Mouse (Mus musculus) G1E (cell line): ENCODE measurements around the gene Aars2. TPM values are rescaled to one million over a fixed set of nuclear protein-coding genes. Genes with fewer than 3 reads are reported as not detected.
A peak's percentile ranks its signal among the peaks of the same experiment; 100 is the strongest.

Experiments
- ATAC-seq: 2 replicates; pipeline ENCODE4 v1.8.0; 2016; ENCODE audit warnings: mild to moderate bottlenecking; ENCODE audit not compliant: insufficient number of reproducible peaks, poor library complexity, low FRiP score, severe bottlenecking; ENCODE audit errors: extremely low read depth
- DNase-seq: peaks from one replicate; pipeline ENCODE4 v3.0.0; 2012; ENCODE audit warnings: low spot score
- H3K27me3 ChIP-seq: 2 replicates; pipeline ENCODE4 v1.6.1; 2012; ENCODE audit warnings: mild to moderate bottlenecking, low read length, inconsistent platforms; ENCODE audit not compliant: insufficient read depth
- H3K36me3 ChIP-seq: replicated peaks from 2 replicates; pipeline ENCODE3; 2012; ENCODE audit warnings: mild to moderate bottlenecking, inconsistent platforms
- H3K4me1 ChIP-seq: 2 replicates; pipeline ENCODE4 v1.6.1; 2012; ENCODE audit warnings: low read depth, low read length, inconsistent platforms, mixed read lengths; ENCODE audit not compliant: insufficient read depth
- H3K4me3 ChIP-seq: 2 replicates; pipeline ENCODE4 v1.5.1; 2012; ENCODE audit warnings: low read depth, mild to moderate bottlenecking, inconsistent platforms, low read length, moderate library complexity, mixed read lengths
- H3K9me3 ChIP-seq: replicated peaks from 2 replicates; pipeline ENCODE4 v1.6.1; 2012; ENCODE audit warnings: inconsistent platforms
- CTCF ChIP-seq: IDR thresholded peaks from 2 replicates; pipeline ENCODE4 v1.5.1; 2012; ENCODE audit warnings: low read depth, low read length, inconsistent platforms, mixed read lengths
- GATA1 ChIP-seq: IDR thresholded peaks from 2 replicates; pipeline ENCODE4 v1.6.1; 2012; ENCODE audit warnings: borderline replicate concordance, low read length, inconsistent platforms, mixed read lengths
- GATA2 ChIP-seq: IDR thresholded peaks from 2 replicates; pipeline ENCODE4 v1.6.1; 2012; ENCODE audit warnings: low read depth, low read length, inconsistent platforms, borderline replicate concordance
- POLR2AphosphoS5 ChIP-seq: IDR thresholded peaks from 2 replicates; pipeline ENCODE4 v1.6.1; 2012; ENCODE audit warnings: low read depth, low read length, inconsistent platforms; ENCODE audit not compliant: insufficient replicate concordance
- TAL1 ChIP-seq: conservative IDR thresholded peaks from 2 replicates; pipeline ENCODE4 v1.6.1; 2012; ENCODE audit warnings: low read depth, low read length, inconsistent platforms, mixed read lengths
- polyA plus RNA-seq: library from polyadenylated mRNA; stranded (reverse); fragments of >175 nt; gene quantifications from 2 replicates; pipeline ENCODE4 v1.2.3, GENCODE M21; 2012
- total RNA-seq, 2 experiments: library from RNA; stranded (forward) in 1 of 2; stranded (reverse) in 1 of 2; fragments of 200-1000 nt in 1 of 2; fragments of >200 nt in 1 of 2; fragmentation: Nextera tagmentation in 1 of 2; gene quantifications; 2 replicates each; pipeline ENCODE4 v1.2.3; 2014 to 2017

Gene Aars2
- total and polyA plus RNA-seq, 3 experiments, result 6.8 to 34.7 (median 8.7) TPM

DNA sequence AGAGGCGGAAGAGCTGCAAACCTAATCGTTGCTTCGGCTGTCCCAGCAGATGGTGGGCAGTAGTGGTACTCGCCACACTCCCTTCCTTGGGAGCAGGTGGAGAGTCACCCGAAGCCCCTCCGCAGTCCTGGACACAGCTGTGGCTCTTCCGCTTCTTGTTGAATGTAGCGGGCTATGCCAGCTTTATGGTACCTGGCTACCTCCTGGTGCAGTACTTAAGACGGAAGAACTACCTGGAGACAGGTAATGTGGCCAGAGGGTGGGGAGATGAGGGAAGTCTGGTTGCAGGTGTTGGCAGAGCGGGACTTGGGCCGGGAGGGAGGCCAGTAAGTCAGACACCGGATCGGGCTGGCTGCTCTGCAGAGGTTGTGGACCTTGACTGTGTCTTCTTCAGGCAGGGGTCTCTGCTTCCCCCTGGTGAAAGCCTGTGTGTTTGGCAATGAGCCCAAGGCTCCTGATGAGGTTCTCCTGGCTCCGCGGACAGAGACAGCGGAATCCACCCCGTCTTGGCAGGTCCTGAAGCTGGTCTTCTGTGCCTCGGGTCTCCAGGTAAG lies 58.0 kb downstream of the Aars2 start:
- Histone ChIP-seq H3K4me1 (peaks cover 63% of the 10 kb centered on the region), H3K36me3 (peaks cover 80% of the 10 kb centered on the region)
- TF ChIP-seq POLR2AphosphoS5 (peak; percentile 73; the same call in 1 of the 2 replicates), GATA2 (no peak)

DNA sequence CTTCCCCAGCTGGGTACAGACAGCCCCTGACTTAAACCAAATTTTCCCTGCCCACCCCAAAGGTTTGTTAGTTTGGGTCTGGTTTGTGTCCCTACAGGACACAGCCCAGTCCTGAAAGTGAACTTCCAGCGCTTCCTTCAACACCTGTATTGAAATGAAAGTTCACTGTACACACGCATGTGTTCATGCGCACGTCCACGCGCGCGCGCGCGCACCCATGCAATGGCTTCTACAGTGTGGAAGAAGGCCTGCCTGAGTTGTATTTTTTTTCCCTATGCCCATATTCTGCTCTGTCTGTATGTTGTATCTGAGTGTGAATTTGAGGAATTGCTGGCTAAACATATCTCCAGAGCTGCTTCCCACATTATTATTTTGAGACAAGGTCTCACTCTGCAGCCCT lies 58.5 kb downstream of the Aars2 start:
- H3K4me1 ChIP-seq, result peaks cover 68% of the 10 kb centered on the region
- no peak for DNase-seq
- H3K36me3 ChIP-seq, result peaks cover 80% of the 10 kb centered on the region
- peak overlapping the region; percentile 98 for H3K4me3 ChIP-seq
- TF ChIP-seq GATA2 (no peak), TAL1 (no peak), CTCF (no peak), GATA1 (no peak), POLR2AphosphoS5 (no peak)
- ATAC-seq, result no peak
- H3K27me3 ChIP-seq, result no peaks in the 10 kb centered on the region
- H3K9me3 ChIP-seq, result no peaks in the 10 kb centered on the region

More for the DNA sequence above, 58.0 kb downstream of the Aars2 start:
- peak overlapping the region; percentile 98 for H3K4me3 ChIP-seq
- no peaks in the 10 kb centered on the region for H3K27me3 ChIP-seq
- DNase-seq (no peak), ATAC-seq (no peak)
- no peaks in the 10 kb centered on the region for H3K9me3 ChIP-seq

DNA sequence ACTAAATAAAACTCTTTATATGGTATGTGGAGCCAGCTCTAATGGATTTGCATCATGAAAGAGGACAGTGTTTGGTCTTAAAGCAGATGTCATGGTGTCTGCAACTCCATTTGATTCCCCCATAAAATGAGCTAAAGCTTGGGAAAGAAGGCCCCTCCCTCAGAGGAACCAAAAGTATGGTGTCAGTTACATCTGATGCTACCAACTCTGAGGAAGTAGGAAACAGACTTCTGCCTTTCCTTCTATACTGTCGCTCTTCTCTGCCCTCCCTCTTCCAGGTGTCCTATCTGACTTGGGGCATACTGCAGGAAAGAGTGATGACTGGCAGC lies 59.4 kb downstream of the Aars2 start:
- Histone ChIP-seq H3K4me1 (peaks cover 76% of the 10 kb centered on the region), H3K4me3 (peak overlapping the region; percentile 47; the same call in 1 of the 2 replicates)

DNA sequence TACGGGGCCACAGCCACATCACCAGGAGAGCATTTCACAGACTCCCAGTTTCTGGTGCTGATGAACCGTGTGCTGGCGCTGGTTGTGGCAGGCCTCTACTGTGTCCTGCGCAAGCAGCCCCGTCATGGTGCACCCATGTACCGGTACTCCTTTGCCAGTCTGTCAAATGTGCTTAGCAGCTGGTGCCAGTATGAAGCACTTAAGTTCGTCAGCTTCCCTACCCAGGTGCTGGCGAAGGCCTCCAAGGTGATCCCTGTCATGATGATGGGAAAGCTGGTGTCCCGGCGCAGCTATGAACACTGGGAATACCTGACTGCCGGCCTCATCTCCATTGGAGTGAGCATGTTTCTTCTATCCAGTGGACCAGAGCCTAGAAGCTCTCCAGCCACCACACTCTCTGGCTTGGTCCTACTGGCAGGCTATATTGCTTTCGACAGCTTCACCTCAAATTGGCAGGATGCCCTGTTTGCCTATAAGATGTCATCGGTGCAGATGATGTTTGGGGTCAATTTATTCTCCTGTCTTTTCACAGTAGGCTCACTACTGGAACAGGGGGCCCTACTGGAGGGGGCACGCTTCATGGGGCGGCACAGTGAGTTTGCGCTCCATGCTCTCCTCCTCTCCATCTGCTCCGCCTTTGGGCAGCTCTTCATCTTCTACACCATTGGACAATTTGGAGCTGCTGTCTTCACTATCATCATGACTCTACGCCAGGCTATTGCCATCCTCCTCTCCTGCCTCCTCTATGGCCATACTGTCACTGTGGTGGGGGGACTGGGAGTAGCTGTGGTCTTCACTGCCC lies 59.9 kb downstream of the Aars2 start:
- Histone ChIP-seq H3K4me1 (peaks cover 82% of the 10 kb centered on the region), H3K9me3 (no peaks in the 10 kb centered on the region), H3K27me3 (no peaks in the 10 kb centered on the region), H3K4me3 (peak overlapping the region; percentile 47; the same call in 1 of the 2 replicates), H3K36me3 (peaks cover 85% of the 10 kb centered on the region)
- DNase-seq, result no peak
- no peak for TF ChIP-seq GATA2
- TF ChIP-seq CTCF, result no peak
- TF ChIP-seq POLR2AphosphoS5, result peak; percentile 67
- TF ChIP-seq TAL1, result no peak
- ATAC-seq, result 0 out of 2 replicates have a peak, but pooled peaks have one; percentile 10

More for the DNA sequence above, 59.4 kb downstream of the Aars2 start:
- Histone ChIP-seq H3K27me3 (no peaks in the 10 kb centered on the region), H3K36me3 (peaks cover 80% of the 10 kb centered on the region), H3K9me3 (no peaks in the 10 kb centered on the region)
- no peak for ATAC-seq
- DNase-seq, result no peak
- TF ChIP-seq GATA1 (no peak), TAL1 (no peak), POLR2AphosphoS5 (no peak), GATA2 (no peak), CTCF (no peak)

DNA sequence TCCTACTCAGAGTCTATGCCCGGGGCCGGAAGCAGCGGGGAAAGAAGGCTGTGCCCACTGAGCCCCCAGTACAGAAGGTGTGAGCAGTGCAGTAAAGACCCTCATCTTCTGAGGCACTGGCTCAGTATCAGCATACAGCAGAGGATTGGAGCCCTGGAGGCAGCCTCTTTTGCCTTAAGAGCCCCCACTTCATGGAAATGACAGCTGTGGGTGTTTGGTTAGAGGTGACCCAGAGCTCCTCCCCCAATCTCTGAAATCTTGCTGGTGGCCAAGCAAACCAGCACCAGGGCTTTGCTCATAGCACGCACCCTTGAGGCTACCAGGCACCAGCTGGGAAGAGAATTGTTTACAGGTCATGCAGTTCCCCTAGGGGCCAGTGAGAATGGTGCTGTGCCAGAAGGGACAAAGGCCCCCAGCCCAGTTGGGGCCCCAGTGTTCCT lies 60.5 kb downstream of the Aars2 start:
- H3K4me3 ChIP-seq, result peak overlapping the region; percentile 20; the same call in 1 of the 2 replicates
- H3K36me3 ChIP-seq, result peaks cover 84% of the 10 kb centered on the region
- DNase-seq (no peak), ATAC-seq (no peak)
- H3K4me1 ChIP-seq, result peaks cover 84% of the 10 kb centered on the region
- TF ChIP-seq POLR2AphosphoS5 (peak; percentile 78), GATA2 (no peak)
- no peaks in the 10 kb centered on the region for H3K27me3 ChIP-seq
- no peaks in the 10 kb centered on the region for H3K9me3 ChIP-seq

DNA sequence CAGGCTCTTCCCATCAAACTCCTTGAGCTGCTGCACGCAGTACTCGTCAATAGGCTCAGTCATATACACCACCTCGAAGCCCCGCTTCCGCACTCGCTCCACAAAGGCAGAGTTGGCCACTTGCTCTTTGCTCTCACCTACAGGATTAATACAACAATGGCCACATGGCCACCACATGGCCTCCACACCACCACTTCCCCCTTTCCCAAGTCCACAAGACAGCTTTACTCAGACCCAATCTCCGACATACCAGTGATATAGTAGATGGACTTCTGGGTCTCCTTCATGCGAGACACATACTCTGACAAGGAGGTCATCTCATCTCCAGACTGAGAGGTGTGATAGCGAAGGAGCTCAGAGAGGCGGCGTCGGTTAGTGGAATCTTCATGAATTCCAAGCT lies 62.3 kb downstream of the Aars2 start:
- DNase-seq (no peak), ATAC-seq (no peak)
- peaks cover 78% of the 10 kb centered on the region for H3K4me1 ChIP-seq
- no peaks in the 10 kb centered on the region for H3K27me3 ChIP-seq
- no peaks in the 10 kb centered on the region for H3K9me3 ChIP-seq
- H3K36me3 ChIP-seq, result peaks cover 80% of the 10 kb centered on the region
- H3K4me3 ChIP-seq, result peak overlapping the region; percentile 34; the same call in 1 of the 2 replicates
- TF ChIP-seq CTCF (peak; percentile 2; the same call in 1 of the 2 replicates), POLR2AphosphoS5 (no peak)
